Mouse (Mus musculus): Measurements from ENCODE around the gene Adamts14. TPM values are rescaled to one million over a fixed set of nuclear protein-coding genes. Genes with fewer than 3 reads are reported as not detected.

Adamts14 gene
- polyA plus RNA-seq, 1 experiment from 2014 or later, result 0.55 TPM

DNA sequence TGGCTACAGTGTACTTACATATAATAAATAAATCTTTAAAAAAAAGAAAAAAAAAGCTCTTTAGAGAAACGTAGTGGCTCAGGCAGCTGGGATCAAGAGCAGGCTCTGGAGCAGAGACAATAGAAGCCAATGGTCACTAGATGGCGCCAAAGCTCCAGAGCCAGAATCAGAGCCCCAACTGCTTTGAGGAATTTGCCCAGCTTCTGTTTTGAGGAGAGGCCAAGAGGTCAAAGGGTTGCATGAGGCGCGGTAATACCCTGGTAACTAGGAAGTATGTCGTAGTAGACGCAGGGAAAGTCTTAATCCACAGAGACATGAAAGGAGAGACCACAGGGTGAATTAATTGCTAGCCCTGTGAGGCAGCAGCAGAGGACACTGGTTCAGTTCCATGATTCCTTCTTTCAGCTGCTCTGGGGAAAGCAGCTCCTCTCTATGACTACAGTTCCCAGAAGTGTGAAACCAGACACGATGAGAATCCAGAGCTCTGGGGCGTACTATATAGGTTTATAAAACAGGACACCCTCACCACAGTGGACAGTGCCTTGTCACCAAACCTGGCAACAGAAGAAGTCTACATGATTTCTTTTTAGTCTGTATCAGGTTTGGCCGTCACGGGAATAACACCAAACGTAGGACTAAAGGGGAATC, 73.5 kb downstream of the Adamts14 start:
- H3K9ac ChIP-seq (ENCODE audit: low read length), result no peak overlapping the region
- H3K4me3 ChIP-seq (ENCODE audit: low read depth, low read length), result no peak overlapping the region
- no peaks in the 10 kb centered on the region for H3K36me3 ChIP-seq (ENCODE audit: control insufficient read depth, insufficient read depth, low read length)
- H3K27ac ChIP-seq (replicated peaks; ENCODE audit: low read depth, low read length), result no peak overlapping the region
- WGBS, result 29% methylated on average over 11 of the region's 11 CpGs
- DNase-seq (ENCODE audit: low spot score), result peak; percentile 90
- H3K9me3 ChIP-seq (ENCODE audit: control insufficient read depth, low read length), result no peaks in the 10 kb centered on the region
- no peak; the same call in 1 of the 2 replicates for ATAC-seq (ENCODE audit: insufficient number of reproducible peaks, low FRiP score, low TSS enrichment, low read depth)
- no peak overlapping the region for H3K4me2 ChIP-seq (ENCODE audit: low read depth, severe bottlenecking)
- no peaks in the 10 kb centered on the region; the same call in 1 of the 2 replicates for H3K4me1 ChIP-seq (ENCODE audit: control insufficient read depth, insufficient read depth, low read length)
- H3K27me3 ChIP-seq (ENCODE audit: control insufficient read depth, insufficient read depth, low read length), result no peaks in the 10 kb centered on the region

DNA sequence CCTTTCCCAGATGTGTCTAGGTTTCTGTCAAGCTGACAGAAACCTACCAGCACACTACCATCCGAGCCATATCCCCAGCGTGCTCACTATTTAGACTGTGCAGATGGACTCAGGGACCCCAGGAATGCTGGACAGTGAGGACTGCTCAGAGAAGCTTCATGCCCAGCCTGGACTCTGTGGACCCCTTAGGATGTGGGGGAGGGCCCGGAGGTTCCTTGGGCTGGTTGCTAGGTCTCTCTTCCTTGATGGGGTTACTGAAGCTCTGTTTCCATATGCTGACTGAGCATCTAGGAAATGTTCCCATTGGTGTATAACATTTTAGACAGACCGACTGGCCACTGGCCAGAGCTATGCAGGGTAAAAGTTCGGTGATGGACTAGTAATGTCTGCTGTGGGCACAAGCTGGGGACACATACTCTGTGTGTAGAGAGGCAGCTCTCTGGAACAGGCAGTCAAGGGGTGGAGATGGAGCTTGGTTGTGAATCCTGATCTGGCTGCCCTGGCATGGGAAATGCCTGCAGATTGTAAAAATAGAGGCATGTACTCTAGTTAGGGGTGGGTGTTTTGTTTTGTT, 77.4 kb downstream of the Adamts14 start:
- ATAC-seq (ENCODE audit: insufficient number of reproducible peaks, low FRiP score, low TSS enrichment, low read depth), result no peak
- Histone ChIP-seq H3K27ac (replicated peaks; ENCODE audit: low read depth, low read length) (no peak overlapping the region), H3K4me2 (ENCODE audit: low read depth, severe bottlenecking) (no peak overlapping the region), H3K36me3 (ENCODE audit: control insufficient read depth, insufficient read depth, low read length) (no peaks in the 10 kb centered on the region), H3K4me3 (ENCODE audit: low read depth, low read length) (no peak overlapping the region), H3K9ac (ENCODE audit: low read length) (no peak overlapping the region), H3K9me3 (ENCODE audit: control insufficient read depth, low read length) (no peaks in the 10 kb centered on the region), H3K4me1 (ENCODE audit: control insufficient read depth, insufficient read depth, low read length) (no peaks in the 10 kb centered on the region), H3K27me3 (ENCODE audit: control insufficient read depth, insufficient read depth, low read length) (no peaks in the 10 kb centered on the region)
- no peak for DNase-seq (ENCODE audit: low spot score)
- 88% methylated on average over 5 of the region's 5 CpGs for WGBS

DNA sequence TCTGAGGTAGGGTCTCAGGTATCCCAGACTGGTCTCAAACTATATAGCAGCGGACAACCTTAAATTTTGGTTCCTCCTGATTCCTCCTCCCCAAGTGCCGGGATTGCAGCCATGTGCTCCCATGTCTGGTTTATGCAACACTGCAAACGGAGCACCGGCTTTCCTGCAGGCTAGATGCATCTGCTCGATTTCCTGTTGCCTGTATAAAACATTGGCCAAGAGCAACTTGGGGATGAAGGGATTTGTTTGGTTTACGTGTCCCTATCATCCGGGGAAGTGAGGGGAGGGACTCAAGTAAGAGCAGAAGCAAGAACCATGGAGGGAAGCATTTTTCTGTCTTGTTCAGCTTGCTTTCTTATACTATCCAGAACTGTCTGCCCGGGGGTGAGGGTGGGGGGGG, 78.0 kb downstream of the Adamts14 start:
- H3K4me3 ChIP-seq (ENCODE audit: low read depth, low read length), result no peak overlapping the region
- no peak overlapping the region for H3K27ac ChIP-seq (replicated peaks; ENCODE audit: low read depth, low read length)
- H3K36me3 ChIP-seq (ENCODE audit: control insufficient read depth, insufficient read depth, low read length), result no peaks in the 10 kb centered on the region
- no peak overlapping the region for H3K9ac ChIP-seq (ENCODE audit: low read length)
- H3K27me3 ChIP-seq (ENCODE audit: control insufficient read depth, insufficient read depth, low read length), result no peaks in the 10 kb centered on the region
- no peaks in the 10 kb centered on the region for H3K9me3 ChIP-seq (ENCODE audit: control insufficient read depth, low read length)
- H3K4me1 ChIP-seq (ENCODE audit: control insufficient read depth, insufficient read depth, low read length), result no peaks in the 10 kb centered on the region
- no peak for DNase-seq (ENCODE audit: low spot score)
- ATAC-seq (ENCODE audit: insufficient number of reproducible peaks, low FRiP score, low TSS enrichment, low read depth), result no peak
- 83% methylated on average over 8 of the region's 8 CpGs for WGBS
- H3K4me2 ChIP-seq (ENCODE audit: low read depth, severe bottlenecking), result no peak overlapping the region

DNA sequence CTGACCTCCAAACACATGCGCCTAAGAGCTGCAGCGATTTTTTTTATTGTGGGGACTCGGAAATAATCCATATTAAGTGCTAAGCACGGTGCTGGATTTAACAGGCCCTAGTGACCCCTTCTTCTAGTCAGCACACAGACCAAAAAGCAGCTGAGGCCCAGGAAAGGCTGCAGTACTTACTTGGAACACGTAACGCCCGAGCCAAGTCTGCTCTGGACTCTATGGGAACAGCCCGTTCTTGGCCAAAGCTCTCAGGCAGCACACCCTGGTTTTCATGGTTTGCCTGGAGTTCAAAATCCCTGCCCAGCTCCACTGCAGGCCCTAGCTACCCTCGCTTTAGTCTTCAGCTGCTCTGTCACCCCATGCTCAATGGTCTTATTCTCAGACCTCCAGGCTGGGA, 78.6 kb downstream of the Adamts14 start:
- no peak for ATAC-seq (ENCODE audit: insufficient number of reproducible peaks, low FRiP score, low TSS enrichment, low read depth)
- DNase-seq (ENCODE audit: low spot score), result no peak
- no peaks in the 10 kb centered on the region for H3K9me3 ChIP-seq (ENCODE audit: control insufficient read depth, low read length)
- H3K36me3 ChIP-seq (ENCODE audit: control insufficient read depth, insufficient read depth, low read length), result no peaks in the 10 kb centered on the region
- no peak overlapping the region for H3K27ac ChIP-seq (replicated peaks; ENCODE audit: low read depth, low read length)
- H3K4me3 ChIP-seq (ENCODE audit: low read depth, low read length), result no peak overlapping the region
- no peak overlapping the region for H3K9ac ChIP-seq (ENCODE audit: low read length)
- no peaks in the 10 kb centered on the region for H3K27me3 ChIP-seq (ENCODE audit: control insufficient read depth, insufficient read depth, low read length)
- H3K4me2 ChIP-seq (ENCODE audit: low read depth, severe bottlenecking), result no peak overlapping the region
- no peaks in the 10 kb centered on the region for H3K4me1 ChIP-seq (ENCODE audit: control insufficient read depth, insufficient read depth, low read length)
- WGBS, result 77% methylated on average over 9 of the region's 9 CpGs

DNA sequence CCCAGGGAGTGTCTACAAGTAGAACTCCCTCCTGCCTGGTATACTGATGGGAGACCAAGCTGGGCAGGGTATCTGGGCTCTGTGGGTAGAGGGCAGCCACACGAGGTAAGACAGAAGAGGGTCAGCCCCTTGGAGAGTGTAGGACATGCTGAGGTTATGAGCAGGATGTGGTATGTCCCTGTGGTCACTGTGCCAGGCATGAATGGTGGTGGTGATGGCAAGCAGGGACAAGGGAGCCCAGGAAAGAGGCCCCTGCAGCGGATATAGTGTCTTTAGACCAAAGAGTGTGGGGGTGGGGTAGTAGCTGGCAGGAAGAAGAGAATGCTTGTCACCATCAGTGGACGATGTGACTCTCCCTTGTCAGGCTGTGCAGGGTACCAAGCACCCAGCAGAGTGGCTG, 85.2 kb downstream of the Adamts14 start:
- Histone ChIP-seq H3K4me2 (ENCODE audit: low read depth, severe bottlenecking) (no peak overlapping the region), H3K27ac (replicated peaks; ENCODE audit: low read depth, low read length) (no peak overlapping the region), H3K27me3 (ENCODE audit: control insufficient read depth, insufficient read depth, low read length) (no peaks in the 10 kb centered on the region), H3K9me3 (ENCODE audit: control insufficient read depth, low read length) (no peaks in the 10 kb centered on the region), H3K4me3 (ENCODE audit: low read depth, low read length) (no peak overlapping the region), H3K9ac (ENCODE audit: low read length) (no peak overlapping the region), H3K4me1 (ENCODE audit: control insufficient read depth, insufficient read depth, low read length) (no peaks in the 10 kb centered on the region), H3K36me3 (ENCODE audit: control insufficient read depth, insufficient read depth, low read length) (no peaks in the 10 kb centered on the region)
- ATAC-seq (ENCODE audit: insufficient number of reproducible peaks, low FRiP score, low TSS enrichment, low read depth) (no peak), DNase-seq (ENCODE audit: low spot score) (no peak)
- 67% methylated on average over 3 of the region's 3 CpGs for WGBS

DNA sequence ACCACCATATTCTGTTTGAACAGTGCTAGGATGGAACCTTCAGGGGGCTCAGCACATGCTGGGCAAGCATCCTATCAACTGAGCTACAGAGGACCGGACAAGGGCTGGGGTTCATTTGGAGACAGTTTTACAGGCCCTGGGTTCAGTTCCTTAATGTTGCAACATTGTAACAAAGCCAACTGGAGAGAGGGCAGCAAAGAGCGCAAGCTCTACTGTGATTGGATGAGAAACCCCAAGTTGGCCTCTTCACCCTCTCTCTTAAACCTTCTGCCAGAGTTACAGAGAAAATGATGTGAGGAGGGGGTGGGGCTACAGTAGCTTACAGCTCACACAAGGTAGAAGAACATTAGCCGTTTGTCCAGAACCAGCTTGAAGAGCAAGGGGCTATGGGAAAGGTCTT, 86.2 kb downstream of the Adamts14 start:
- no peak for ATAC-seq (ENCODE audit: insufficient number of reproducible peaks, low FRiP score, low TSS enrichment, low read depth)

DNA sequence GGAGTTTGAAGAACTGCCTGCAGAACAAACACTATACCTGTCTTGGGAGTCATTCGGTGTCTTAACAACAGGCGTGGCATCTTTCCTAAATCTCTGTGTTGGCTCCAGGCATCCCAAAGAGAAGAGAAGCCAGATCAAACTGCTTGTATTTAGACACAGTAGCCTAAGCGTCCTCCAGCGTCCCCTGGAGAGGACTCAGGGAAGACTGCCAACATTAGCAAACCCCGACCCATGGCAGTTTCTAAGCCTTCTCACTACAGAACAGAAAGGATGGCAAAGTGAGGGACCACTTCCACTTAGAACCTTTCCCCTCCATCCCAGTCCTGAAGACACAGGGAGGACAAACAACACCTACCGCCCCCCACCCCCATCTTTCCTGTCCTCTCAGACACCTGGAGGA, 93.3 kb downstream of the Adamts14 start:
- no peaks in the 10 kb centered on the region for H3K36me3 ChIP-seq (ENCODE audit: control insufficient read depth, insufficient read depth, low read length)
- DNase-seq (ENCODE audit: low spot score) (no peak), ATAC-seq (ENCODE audit: insufficient number of reproducible peaks, low FRiP score, low TSS enrichment, low read depth) (no peak)
- H3K27ac ChIP-seq (replicated peaks; ENCODE audit: low read depth, low read length), result no peak overlapping the region
- no peaks in the 10 kb centered on the region for H3K27me3 ChIP-seq (ENCODE audit: control insufficient read depth, insufficient read depth, low read length)
- no peak overlapping the region for H3K4me3 ChIP-seq (ENCODE audit: low read depth, low read length)
- H3K4me1 ChIP-seq (ENCODE audit: control insufficient read depth, insufficient read depth, low read length), result no peaks in the 10 kb centered on the region
- 82% methylated on average over 6 of the region's 6 CpGs for WGBS
- no peaks in the 10 kb centered on the region for H3K9me3 ChIP-seq (ENCODE audit: control insufficient read depth, low read length)
- H3K9ac ChIP-seq (ENCODE audit: low read length), result no peak overlapping the region
- H3K4me2 ChIP-seq (ENCODE audit: low read depth, severe bottlenecking), result no peak overlapping the region

More for the DNA sequence above, 86.2 kb downstream of the Adamts14 start:
- no peak overlapping the region for H3K4me3 ChIP-seq (ENCODE audit: low read depth, low read length)
- H3K9me3 ChIP-seq (ENCODE audit: control insufficient read depth, low read length), result no peaks in the 10 kb centered on the region
- H3K9ac ChIP-seq (ENCODE audit: low read length), result no peak overlapping the region
- no peak for DNase-seq (ENCODE audit: low spot score)
- H3K4me1 ChIP-seq (ENCODE audit: control insufficient read depth, insufficient read depth, low read length), result no peaks in the 10 kb centered on the region
- 70% methylated on average over 3 of the region's 3 CpGs for WGBS
- no peaks in the 10 kb centered on the region for H3K27me3 ChIP-seq (ENCODE audit: control insufficient read depth, insufficient read depth, low read length)
- no peak overlapping the region for H3K4me2 ChIP-seq (ENCODE audit: low read depth, severe bottlenecking)
- H3K36me3 ChIP-seq (ENCODE audit: control insufficient read depth, insufficient read depth, low read length), result no peaks in the 10 kb centered on the region
- H3K27ac ChIP-seq (replicated peaks; ENCODE audit: low read depth, low read length), result no peak overlapping the region

DNA sequence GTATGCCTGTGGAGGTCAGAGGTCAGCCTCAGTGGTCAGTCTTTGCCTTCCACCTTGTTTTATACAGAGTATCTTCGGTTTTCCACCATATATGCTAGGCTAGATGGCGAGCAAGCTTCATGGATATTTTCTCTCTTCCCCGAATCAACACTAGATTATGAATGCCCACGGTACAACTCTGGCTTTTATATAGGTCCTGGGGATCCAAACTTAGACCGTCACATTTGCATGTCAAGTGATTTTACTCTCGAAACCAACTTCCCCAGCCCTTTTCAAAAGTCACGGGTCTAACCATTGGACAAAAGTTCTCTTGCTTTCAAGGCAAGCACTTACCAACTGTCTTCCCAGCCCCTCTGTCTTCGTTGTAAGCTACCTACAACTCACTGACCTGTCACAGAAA, 94.6 kb downstream of the Adamts14 start:
- ATAC-seq (ENCODE audit: insufficient number of reproducible peaks, low FRiP score, low TSS enrichment, low read depth) (no peak), DNase-seq (ENCODE audit: low spot score) (no peak)
- no peaks in the 10 kb centered on the region for H3K27me3 ChIP-seq (ENCODE audit: control insufficient read depth, insufficient read depth, low read length)
- H3K36me3 ChIP-seq (ENCODE audit: control insufficient read depth, insufficient read depth, low read length), result no peaks in the 10 kb centered on the region
- no peaks in the 10 kb centered on the region for H3K9me3 ChIP-seq (ENCODE audit: control insufficient read depth, low read length)
- no peak overlapping the region for H3K4me3 ChIP-seq (ENCODE audit: low read depth, low read length)
- 89% methylated on average over 8 of the region's 8 CpGs for WGBS
- H3K4me2 ChIP-seq (ENCODE audit: low read depth, severe bottlenecking), result no peak overlapping the region
- H3K9ac ChIP-seq (ENCODE audit: low read length), result no peak overlapping the region
- H3K4me1 ChIP-seq (ENCODE audit: control insufficient read depth, insufficient read depth, low read length), result no peaks in the 10 kb centered on the region
- no peak overlapping the region for H3K27ac ChIP-seq (replicated peaks; ENCODE audit: low read depth, low read length)

DNA sequence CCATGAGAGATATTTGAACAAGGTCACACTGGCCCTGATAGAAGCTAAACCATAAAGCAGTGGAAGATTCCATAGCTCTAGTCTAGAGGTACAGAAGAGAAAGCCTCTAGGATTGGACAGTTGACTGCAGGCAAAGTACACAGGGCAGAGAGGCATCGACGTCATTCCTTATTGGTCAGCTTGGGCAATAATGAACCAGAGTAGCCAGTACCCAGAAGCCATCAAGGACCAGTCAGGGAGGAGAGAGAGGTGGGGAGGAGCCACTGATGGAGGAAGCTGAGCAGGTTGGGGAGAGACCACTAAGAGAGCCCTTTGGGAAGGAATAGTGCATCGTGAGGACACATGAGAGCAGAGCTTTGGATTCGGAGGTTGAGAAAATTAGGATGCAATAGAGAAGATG, 95.5 kb downstream of the Adamts14 start:
- no peak overlapping the region for H3K4me3 ChIP-seq (ENCODE audit: low read depth, low read length)
- no peak overlapping the region for H3K9ac ChIP-seq (ENCODE audit: low read length)
- H3K4me2 ChIP-seq (ENCODE audit: low read depth, severe bottlenecking), result no peak overlapping the region
- no peak for ATAC-seq (ENCODE audit: insufficient number of reproducible peaks, low FRiP score, low TSS enrichment, low read depth)
- H3K36me3 ChIP-seq (ENCODE audit: control insufficient read depth, insufficient read depth, low read length), result no peaks in the 10 kb centered on the region
- no peaks in the 10 kb centered on the region for H3K27me3 ChIP-seq (ENCODE audit: control insufficient read depth, insufficient read depth, low read length)
- no peak overlapping the region for H3K27ac ChIP-seq (replicated peaks; ENCODE audit: low read depth, low read length)
- no peaks in the 10 kb centered on the region for H3K4me1 ChIP-seq (ENCODE audit: control insufficient read depth, insufficient read depth, low read length)
- no peak for DNase-seq (ENCODE audit: low spot score)
- H3K9me3 ChIP-seq (ENCODE audit: control insufficient read depth, low read length), result no peaks in the 10 kb centered on the region
- 79% methylated on average over 4 of the region's 4 CpGs for WGBS
